ENCODE assay signal across 10 mouse cellular contexts in the genomic region with DNA sequence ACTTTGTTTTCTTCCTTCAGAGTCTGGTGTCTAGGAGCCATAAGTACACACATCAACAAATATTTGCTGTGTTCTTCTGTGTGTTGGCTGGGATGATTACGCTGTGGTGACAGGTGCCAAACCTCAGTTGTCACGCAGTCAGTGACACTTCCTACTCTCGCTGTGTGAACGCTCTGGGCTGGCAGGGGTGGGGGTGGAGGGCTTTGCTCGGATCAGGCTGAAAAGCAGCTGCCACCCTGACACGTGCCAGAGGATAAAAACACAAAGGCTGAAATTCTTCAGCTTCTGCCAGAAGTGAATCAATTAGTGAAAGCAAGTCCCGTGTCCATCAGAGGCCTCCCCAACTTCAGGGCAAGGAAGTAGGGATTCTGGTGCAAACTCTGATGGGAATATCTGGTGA. TPM values are rescaled to one million over a fixed set of nuclear protein-coding genes. Genes with fewer than 3 reads are reported as not detected.
DNase-seq lines count a peak whose midpoint lies in the region; ATAC-seq lines count a peak whose summit lies in the region.
"Had no signal": no experiment of that assay in that cellular context is flagged by ENCODE, and none has a peak within 500 bp of the region (broad histone marks: within the 10 kb centered on the region; RNA-seq: fewer than 3 reads in every experiment).

No protein-coding gene starts in this region.

- WGBS in hindbrain, embryonic 11.5 days = 29% methylated on average over 7 of the region's 7 CpGs
- WGBS in hindbrain, embryonic 16.5 days = 20% methylated on average over 7 of the region's 7 CpGs

- no peaks in the 10 kb centered on the region for H3K4me1 ChIP-seq in hindbrain, embryonic 11.5 days (replicated peaks; ENCODE audit: control insufficient read depth, insufficient read depth, low read length)
- no peaks in the 10 kb centered on the region for H3K4me1 ChIP-seq in hindbrain, embryonic 16.5 days (ENCODE audit: control insufficient read depth, insufficient read depth, low read depth, low read length)
- H3K4me1 ChIP-seq: intestine, embryonic 15.5 days had no signal

- peak; percentile 29 for DNase-seq in hindbrain, embryonic 11.5 days (ENCODE audit: low spot score)
- DNase-seq in lung, postnatal 36 days = peak; percentile 64
- peak; percentile 65 to 82 for DNase-seq in thymus, adult 18-20 months
- DNase-seq in urinary bladder, adult 18-20 months (ENCODE audit: low spot score in 2 of 2) = no peak
- DNase-seq in layer of hippocampus, adult 8-10 months (ENCODE audit: low spot score in 2 of 2) = no peak
- DNase-seq: layer of hippocampus, postnatal 36 days had no signal

- no peaks in the 10 kb centered on the region for H3K36me3 ChIP-seq in hindbrain, embryonic 11.5 days (ENCODE audit: control insufficient read depth, insufficient read depth, low read length)
- no peaks in the 10 kb centered on the region for H3K36me3 ChIP-seq in hindbrain, embryonic 16.5 days (ENCODE audit: control insufficient read depth, insufficient read depth, low read length)
- H3K36me3 ChIP-seq: intestine, embryonic 15.5 days had no signal

- no peak overlapping the region for H3K9ac ChIP-seq in hindbrain, embryonic 11.5 days (ENCODE audit: low read depth, low read length)
- no peak overlapping the region for H3K9ac ChIP-seq in hindbrain, embryonic 16.5 days (ENCODE audit: low read depth, low read length)
- H3K9ac ChIP-seq: intestine, embryonic 15.5 days had no signal

- no peak overlapping the region for H3K4me2 ChIP-seq in hindbrain, embryonic 11.5 days (replicated peaks; ENCODE audit: low read depth, low read length)
- no peak overlapping the region for H3K4me2 ChIP-seq in hindbrain, embryonic 16.5 days (ENCODE audit: low read length)
- H3K4me2 ChIP-seq: intestine, embryonic 15.5 days had no signal

- no peaks in the 10 kb centered on the region for H3K9me3 ChIP-seq in hindbrain, embryonic 11.5 days (ENCODE audit: control insufficient read depth, low read length)
- no peaks in the 10 kb centered on the region; the same call in 1 of the 2 replicates for H3K9me3 ChIP-seq in hindbrain, embryonic 16.5 days (ENCODE audit: control insufficient read depth, low read length)
- H3K9me3 ChIP-seq: intestine, embryonic 15.5 days had no signal

- no peak overlapping the region for H3K4me3 ChIP-seq in hindbrain, embryonic 11.5 days (ENCODE audit: low read depth, low read length)
- H3K4me3 ChIP-seq in hindbrain, embryonic 16.5 days (ENCODE audit: low read length) = no peak overlapping the region
- H3K4me3 ChIP-seq: intestine, embryonic 15.5 days had no signal

- no peak overlapping the region for H3K27ac ChIP-seq in hindbrain, embryonic 11.5 days (ENCODE audit: low read depth, low read length)
- no peak overlapping the region for H3K27ac ChIP-seq in hindbrain, embryonic 16.5 days (ENCODE audit: low read depth, low read length)
- H3K27ac ChIP-seq: intestine, embryonic 15.5 days had no signal

- peaks cover 3% of the 10 kb centered on the region; the same call in 1 of the 2 replicates for H3K27me3 ChIP-seq in hindbrain, embryonic 11.5 days (ENCODE audit: control insufficient read depth, insufficient read depth, low read length)
- no peaks in the 10 kb centered on the region; the same call in 1 of the 2 replicates for H3K27me3 ChIP-seq in hindbrain, embryonic 16.5 days (replicated peaks; ENCODE audit: control insufficient read depth, insufficient read depth, low read length)
- H3K27me3 ChIP-seq: intestine, embryonic 15.5 days had no signal

- 0 out of 2 replicates have a peak, but pooled peaks have one; percentile 33 for ATAC-seq in hindbrain, embryonic 11.5 days (ENCODE audit: low FRiP score)
- no peak for ATAC-seq in hindbrain, embryonic 16.5 days
- ATAC-seq in activated CD4-positive, CD25-positive, alpha-beta regulatory T cell, adult 4 months = peak; percentile 89
- no peak for ATAC-seq in erythroblast, adult 5-6 weeks (replicated peaks; ENCODE audit: low FRiP score, poor library complexity, severe bottlenecking)
- ATAC-seq: intestine, embryonic 15.5 days had no signal

RNA-seq across cellular contexts. Expression of gene Ets1, which starts 20.0 kb away (rescaled TPM):
- polyA plus RNA-seq in hindbrain, embryonic 11.5 days (2014; fragmentation: Nextera tagmentation; extraction: Ambion mirVana) = 24.3 and 25.2 TPM in 2 replicates
- polyA plus RNA-seq in hindbrain, embryonic 16.5 days (2015; fragmentation: Nextera tagmentation; extraction: Ambion mirVana) = 15.6 and 22.5 TPM in 2 replicates
- 100 to 1,000 TPM; 724 to 833 TPM for polyA plus RNA-seq in activated CD4-positive, CD25-positive, alpha-beta regulatory T cell, adult 4 months (2017; shearing (Covaris generic))
- total RNA-seq in layer of hippocampus, adult 8-10 months (2022) = 10 to 100 TPM; 11.1 to 12.9 (median 11.9) TPM
- total RNA-seq in erythroblast, adult 5-6 weeks (2015; ENCODE audit: low replicate concordance) = 5.0 and 6.5 TPM in 2 replicates
- total RNA-seq in erythroblast, adult 5-6 weeks (2017; ENCODE audit: low replicate concordance) = 10.5 and 11.3 TPM in 2 replicates

Comparison
In these comparisons a context has a peak if more than half of its experiments do, and no peak if none do; other contexts are left out.
1. ATAC-seq: peak in hindbrain, embryonic 11.5 days (single experiment) and activated CD4-positive, CD25-positive, alpha-beta regulatory T cell, adult 4 months (single experiment); none in hindbrain, embryonic 16.5 days (single experiment) and erythroblast, adult 5-6 weeks (single experiment).
2. DNase-seq: peak in hindbrain, embryonic 11.5 days (single experiment), lung, postnatal 36 days (single experiment) and thymus, adult 18-20 months (2 of 2); none in urinary bladder, adult 18-20 months (0 of 2) and layer of hippocampus, adult 8-10 months (0 of 2).
3. RNA of gene Ets1, which starts 20.0 kb away (polyA plus RNA-seq): 724 to 833 TPM in activated CD4-positive, CD25-positive, alpha-beta regulatory T cell, adult 4 months; 24.3 to 25.2 TPM in hindbrain, embryonic 11.5 days and 15.6 to 22.5 TPM in hindbrain, embryonic 16.5 days; every median in the first group is over 10 times any median in the second.